Mouse (Mus musculus): ENCODE data around the gene Fosl1. TPM values are rescaled to one million over a fixed set of nuclear protein-coding genes. Genes with fewer than 3 reads are reported as not detected.
A peak's percentile ranks its signal among the peaks of the same experiment; 100 is the strongest.

The Fosl1 gene
- total RNA-seq, 1 experiment from 2014 or later, result not detected

DNA sequence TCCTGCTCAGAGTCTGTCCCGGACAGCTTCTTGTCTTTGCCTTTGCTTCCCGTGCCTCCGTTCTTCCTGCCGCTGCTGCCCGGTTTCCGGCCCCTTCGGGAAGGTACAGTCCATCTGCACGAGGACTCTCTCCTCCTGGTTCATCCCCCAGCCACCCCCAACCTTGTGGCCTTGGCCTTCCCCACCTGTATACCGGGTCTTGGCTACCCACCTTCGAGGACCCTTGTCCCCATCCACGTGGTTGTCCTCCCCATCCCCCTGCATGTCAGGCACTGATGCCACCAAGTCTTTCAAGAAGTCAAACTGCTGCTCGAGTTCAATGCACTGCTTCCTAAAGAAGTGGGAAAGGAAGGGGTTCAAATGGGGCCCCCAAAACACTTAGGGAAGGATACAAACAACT, 23.8 kb upstream of the Fosl1 start:
- ATAC-seq (ENCODE audit: extremely low read depth, insufficient number of reproducible peaks, low FRiP score, poor library complexity, severe bottlenecking), result no peak

DNA sequence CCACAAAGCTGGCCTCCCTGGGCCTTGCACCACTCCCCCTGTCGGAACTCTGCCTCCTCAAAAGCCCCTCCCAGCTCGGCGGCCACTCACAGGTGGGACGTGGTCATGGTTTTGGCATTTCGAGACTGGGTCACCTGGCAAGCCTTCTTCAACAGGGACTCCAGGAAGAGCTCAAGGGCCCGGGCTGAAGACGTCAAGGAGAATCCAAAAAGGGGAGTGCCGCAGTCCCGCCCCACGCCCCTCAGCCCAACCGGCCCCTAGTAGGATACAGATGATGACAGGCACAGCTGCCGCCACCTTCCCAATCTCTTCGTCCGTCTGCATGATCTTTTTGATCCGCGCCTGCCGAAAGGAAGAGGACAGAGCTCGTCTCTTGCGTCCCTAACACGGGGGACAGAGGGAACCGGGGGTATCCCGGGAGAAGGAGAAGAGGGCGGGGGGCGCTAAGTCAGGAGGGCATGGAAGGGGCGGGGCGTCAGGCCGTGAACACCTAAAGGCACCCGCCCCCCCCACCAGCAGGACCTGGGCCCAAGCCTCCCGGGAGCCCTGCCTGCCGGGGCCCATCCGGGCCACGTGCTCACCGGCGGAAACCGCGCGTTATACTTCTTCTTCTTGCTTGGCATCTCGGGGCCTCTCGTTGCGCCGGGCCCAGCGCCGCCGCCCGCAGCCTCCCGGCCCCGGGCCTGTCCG, 23.1 kb upstream of the Fosl1 start:
- ATAC-seq (ENCODE audit: extremely low read depth, insufficient number of reproducible peaks, low FRiP score, poor library complexity, severe bottlenecking), result peak; percentile 1; the same call in 1 of the 2 replicates

DNA sequence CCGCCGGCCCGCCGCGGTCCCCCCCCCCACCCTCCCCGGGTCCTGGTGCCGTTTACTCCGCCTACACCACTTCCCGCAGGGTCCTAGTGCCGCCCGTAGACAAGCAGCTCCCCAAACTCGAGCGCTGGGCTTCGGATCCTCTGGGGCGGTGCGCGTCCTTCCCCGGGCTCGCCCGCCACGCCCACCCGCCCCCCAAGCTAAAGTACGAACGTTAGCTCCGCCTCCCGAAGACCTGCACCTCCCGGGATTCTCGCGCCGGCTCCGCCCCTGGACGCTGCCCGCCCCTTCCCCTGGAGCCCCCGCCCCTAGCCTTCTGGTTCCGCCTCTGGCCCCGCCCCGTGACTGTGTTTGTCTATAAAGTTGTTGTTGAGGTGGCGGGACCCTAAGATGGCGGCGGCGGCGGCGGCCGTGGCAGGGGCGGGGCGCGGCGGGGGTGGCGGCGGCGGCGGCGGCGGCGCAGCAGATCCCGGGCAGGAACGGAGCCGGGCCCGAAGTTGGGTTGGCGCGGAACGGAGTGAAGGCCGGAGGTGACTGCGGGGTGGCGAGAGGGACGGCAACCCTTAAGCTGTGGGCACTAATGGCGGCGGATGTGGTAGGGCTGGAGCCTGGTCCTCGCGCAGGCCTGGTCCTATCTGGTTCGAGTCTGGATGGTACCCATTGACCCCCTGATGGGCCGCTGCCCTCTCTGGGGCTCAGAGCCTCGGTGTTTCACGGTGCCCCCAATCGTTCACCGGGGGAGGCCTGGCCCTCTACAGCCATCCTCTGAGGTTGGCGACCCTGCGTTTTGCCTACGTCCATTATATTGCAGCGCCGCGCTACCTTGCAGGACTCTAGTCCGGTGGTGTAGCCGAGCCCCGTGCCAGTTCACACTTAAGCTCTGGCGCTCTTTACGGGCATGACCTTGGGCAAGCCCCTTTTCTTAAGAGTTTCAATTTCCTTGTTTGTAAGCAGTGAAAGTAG, 22.3 kb upstream of the Fosl1 start, which contains the start of the genes Drap1 and AI837181:
Gene Drap1, minus strand, starts transcription at position 198 of the 960 bp plus-strand sequence.
Gene AI837181, plus strand, starts transcription at position 363 of the 960 bp plus-strand sequence.
- peak; percentile 84 for ATAC-seq (ENCODE audit: extremely low read depth, insufficient number of reproducible peaks, low FRiP score, poor library complexity, severe bottlenecking)

DNA sequence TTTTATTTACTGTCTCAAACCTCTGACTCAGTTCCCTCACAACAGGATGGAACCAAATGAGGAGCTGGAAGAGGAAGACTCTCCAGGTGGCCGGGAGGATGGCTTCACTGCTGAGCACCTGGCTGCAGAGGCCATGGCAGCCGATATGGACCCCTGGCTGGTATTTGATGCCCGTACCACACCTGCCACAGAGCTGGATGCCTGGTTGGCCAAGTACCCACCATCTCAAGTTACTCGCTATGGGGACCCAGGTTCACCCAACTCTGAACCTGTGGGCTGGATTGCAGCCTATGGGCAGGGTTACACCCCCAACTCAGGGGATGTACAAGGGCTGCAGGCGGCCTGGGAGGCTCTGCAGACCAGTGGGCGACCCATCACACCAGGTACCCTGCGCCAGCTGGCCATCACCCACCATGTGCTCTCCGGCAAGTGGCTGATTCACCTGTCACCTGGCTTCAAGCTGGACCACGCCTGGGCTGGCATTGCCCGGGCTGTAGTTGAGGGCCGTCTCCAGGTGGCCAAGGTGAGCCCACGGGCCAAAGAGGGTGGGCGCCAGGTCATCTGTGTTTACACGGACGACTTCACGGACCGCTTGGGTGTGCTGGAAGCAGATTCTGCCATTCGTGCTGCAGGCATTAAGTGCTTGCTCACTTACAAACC, 21.3 kb upstream of the Fosl1 start:
- ATAC-seq (ENCODE audit: extremely low read depth, insufficient number of reproducible peaks, low FRiP score, poor library complexity, severe bottlenecking), result no peak

DNA sequence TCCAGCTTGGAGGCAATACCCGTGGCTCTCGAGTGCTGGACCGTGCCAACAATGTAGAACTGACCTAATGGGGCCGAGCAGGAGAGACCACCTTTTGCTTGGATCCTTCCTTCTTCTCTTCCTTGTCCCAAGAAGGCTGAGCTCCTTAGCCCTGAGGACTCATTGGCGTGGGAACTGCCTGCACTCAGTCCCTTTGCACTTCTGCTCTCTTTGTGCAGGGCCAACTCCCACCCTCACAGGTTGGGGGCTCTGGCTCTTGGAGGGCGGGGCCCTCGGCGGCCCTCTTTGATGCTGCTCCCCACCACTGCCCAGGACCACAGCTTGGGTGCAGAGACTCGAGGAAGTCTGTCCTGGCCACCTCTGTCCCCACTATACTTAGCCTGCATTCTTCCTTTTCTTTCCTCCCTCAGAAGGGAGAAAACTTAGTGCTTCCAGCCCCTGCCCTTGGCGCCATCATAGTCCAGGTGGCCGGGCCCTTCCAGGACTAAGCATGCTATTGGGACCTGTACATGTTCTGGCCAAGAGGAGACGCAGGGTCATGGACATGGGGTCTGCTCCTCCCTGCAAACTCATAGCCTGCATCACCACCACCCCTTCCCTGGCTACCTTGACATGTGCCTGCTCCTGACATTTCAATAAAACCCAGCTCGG, 20.6 kb upstream of the Fosl1 start:
- ATAC-seq (ENCODE audit: extremely low read depth, insufficient number of reproducible peaks, low FRiP score, poor library complexity, severe bottlenecking), result no peak

DNA sequence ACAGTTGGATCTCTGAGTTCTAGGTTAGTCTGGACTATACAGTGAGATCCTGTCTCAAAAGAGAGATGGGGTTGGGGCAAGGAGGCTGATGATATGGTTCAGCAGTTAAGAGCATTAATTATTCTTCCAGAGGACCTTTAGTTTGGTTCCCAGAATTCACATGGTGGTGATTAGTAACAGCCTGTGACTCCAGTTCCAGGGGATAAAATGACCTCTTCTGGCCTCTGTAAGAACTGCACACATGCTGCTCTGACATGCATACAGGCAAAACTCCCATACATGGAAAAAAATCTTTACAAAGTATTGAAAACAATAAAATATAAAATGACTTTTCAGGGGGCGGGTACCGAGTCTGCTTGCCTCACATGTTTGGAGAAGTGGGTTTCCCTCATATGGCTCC, 19.3 kb upstream of the Fosl1 start:
- no peak for ATAC-seq (ENCODE audit: extremely low read depth, insufficient number of reproducible peaks, low FRiP score, poor library complexity, severe bottlenecking)

DNA sequence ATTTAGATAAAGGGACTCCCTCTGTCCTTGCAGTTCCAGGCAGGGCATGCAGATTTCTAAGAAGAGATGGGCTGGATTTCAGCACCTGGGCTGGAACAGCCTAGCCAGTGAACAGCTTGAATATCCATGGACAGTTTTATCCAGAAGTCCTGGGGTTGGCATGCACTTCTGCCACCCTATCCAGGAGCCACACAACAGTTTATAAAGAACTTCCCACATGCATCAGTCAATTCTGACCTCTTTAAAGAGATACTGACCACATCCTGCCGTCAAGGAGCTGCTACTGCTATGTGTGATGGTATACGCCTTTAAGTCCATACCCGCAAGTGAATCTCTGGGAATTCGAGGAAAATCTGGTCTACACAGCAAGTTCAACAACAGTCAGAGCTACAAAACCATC, 18.1 kb upstream of the Fosl1 start:
- ATAC-seq (ENCODE audit: extremely low read depth, insufficient number of reproducible peaks, low FRiP score, poor library complexity, severe bottlenecking), result no peak

DNA sequence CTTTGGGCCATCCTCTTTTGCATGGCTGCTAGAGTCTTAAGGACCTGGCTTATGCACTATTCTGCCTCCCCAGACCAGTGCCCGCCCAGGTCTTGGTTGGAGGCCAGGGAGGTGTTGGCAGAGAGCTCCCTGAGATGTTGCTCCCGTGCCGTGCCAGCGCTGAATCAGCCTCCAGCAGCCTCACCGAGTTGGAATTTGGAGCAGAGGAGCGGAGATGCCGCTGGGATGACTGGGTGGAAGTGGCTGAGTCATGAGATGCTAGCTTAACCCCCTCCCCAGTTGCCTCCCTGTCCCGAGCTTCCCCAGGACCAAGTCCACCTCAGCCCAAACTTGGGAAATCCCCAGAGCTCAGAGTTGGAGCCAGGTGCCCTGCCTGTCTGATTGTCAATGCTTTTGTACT, 17.5 kb upstream of the Fosl1 start:
- ATAC-seq (ENCODE audit: extremely low read depth, insufficient number of reproducible peaks, low FRiP score, poor library complexity, severe bottlenecking), result no peak

DNA sequence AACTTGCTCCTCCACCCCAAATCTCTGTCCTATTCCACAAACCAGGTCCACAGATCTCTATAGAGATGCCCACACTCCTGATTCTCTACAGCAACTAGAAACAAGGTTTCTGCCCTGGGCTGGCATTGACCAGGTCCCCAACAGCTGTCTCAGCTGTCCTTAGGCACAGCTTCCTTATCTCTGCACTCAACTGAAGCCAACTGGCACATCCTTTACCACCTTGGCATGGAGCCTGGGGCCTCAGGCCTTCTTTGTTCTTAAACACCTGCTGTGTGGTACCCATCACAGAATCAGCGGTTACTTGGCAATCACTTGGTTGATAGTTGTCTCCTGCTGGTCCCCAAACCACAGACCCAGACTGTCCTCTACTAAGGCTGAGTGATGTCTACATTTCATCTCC, 16.9 kb upstream of the Fosl1 start:
- ATAC-seq (ENCODE audit: extremely low read depth, insufficient number of reproducible peaks, low FRiP score, poor library complexity, severe bottlenecking), result no peak

DNA sequence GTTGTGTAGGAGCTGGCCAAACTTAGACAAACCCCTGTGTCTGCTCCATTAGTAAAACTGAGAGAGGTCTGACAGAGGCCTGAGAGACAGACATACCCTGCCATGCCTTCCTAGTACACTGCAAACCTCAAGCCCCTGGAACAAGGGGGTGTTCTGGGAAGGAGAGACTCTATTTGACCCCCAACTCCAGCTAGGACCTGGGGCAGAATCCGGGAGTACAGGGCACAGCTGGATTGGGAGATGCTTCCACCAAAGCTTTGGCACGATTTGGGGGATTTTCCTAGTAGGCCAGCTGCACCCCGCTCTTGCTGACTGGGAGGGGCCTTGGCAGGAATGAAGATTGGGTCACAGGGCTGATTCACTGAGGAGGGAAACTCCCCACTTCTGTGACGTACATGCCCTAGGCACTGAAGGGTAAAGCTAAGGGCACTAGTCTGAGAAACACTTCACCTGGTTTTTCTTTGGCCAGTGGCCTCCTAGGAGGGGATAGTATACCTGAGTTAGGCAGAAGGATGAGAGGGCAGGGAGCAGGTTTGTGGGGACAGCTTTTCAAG, 15.4 kb upstream of the Fosl1 start:
- no peak for ATAC-seq (ENCODE audit: extremely low read depth, insufficient number of reproducible peaks, low FRiP score, poor library complexity, severe bottlenecking)

DNA sequence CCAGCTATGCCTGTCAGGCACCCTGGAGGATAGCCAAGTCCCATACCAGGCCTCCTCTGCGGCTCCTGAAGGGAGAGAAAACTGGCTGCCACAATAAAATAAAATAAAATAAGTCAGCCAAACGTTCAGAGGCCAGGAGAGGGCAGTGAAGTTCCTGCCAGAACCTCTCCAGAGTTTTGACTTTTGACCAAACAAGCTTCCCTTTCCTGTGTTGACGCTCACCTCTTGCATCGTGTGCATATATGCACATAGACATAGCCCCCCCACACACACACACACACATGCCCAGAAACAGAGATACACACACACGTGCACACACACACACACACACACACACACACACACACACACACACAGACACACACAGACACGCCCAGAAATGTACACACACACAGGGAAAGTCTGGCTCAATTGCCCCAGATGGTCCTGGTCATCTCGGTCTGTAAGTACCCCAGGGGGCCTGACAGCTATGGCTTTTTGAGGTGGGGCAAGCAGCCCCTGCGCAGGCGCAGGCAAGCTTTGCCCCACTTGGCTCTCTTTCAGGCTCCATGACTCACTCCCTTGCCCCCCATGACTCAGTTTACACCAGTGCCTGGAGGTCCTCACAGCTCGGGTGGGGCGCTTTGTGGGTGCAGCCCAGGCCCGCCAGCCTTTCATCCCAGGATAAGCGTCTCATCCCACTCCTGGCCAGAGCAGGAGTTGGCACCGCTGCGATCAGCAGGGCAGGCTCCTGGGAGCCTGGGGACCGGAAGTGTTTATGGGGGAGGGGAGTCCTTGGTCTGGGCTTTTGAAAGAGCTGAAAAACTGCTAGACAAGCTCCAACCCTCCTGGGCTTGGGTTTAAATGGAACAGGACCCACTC, 14.1 kb upstream of the Fosl1 start:
- ATAC-seq (ENCODE audit: extremely low read depth, insufficient number of reproducible peaks, low FRiP score, poor library complexity, severe bottlenecking), result peak; percentile 49

DNA sequence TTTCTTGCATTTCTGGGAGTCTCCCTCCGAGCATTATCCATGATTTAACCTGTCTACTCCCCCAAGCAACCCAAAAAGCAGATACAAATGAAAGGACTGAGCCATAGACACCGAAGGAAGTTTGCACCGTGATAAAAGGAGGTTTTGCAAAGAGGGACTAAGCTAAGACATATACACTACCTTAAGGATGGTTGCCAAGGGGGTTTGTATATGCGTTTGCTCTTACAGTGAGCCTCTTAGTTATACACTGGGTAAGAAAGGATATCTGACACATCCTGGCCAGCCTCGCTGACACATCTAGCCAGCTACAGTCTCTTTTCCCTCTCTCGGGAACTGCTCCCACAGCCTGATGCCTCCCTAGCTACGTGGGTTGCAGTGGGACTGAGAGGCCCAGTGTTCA, 13.4 kb upstream of the Fosl1 start:
- ATAC-seq (ENCODE audit: extremely low read depth, insufficient number of reproducible peaks, low FRiP score, poor library complexity, severe bottlenecking), result no peak

DNA sequence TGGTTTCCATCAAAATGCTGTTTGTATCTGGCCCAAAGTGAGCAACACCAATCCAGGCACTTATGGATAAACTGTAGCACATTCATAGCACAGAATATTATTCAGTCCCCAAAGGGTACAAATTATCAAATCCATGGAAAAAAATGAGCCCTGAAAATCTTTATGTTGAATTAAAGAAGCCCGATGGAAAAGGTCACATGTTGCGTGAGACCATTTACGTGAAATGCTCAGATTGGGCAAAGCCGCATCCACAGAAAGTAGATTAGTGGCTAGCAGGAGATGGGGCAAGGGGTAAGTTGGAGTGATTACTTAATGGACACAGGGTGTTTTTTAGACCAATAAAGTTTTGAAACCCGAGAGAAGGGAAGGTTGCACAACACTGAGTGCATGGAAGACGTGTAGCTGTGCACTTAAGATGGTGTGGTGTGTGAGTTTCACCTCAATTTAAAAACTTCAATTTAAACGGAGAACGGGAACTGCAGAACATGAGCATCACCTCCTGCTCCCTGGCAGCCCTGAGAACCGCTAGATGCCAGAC, 2.9 kb upstream of the Fosl1 start:
- no peak for ATAC-seq (ENCODE audit: extremely low read depth, insufficient number of reproducible peaks, low FRiP score, poor library complexity, severe bottlenecking)

DNA sequence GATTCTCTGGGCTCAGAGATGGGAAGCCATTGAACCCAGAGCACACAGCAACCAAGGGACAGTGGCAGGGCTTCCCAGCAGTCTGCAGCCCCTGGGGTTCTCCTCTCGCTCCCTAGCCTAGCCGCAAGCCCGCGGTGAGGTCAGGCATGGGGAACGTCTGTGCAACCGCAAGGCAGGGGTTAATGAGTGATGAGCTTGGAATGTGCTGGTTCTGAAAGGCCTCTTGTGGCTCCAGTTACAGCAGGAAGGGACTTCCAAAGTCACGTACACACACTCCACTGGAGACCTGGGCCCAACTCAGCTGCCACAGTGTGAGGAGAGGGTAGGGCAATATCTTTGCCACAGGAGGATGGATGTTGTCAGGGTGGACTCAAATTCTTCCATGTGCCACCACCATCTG, 2.4 kb upstream of the Fosl1 start:
- no peak for ATAC-seq (ENCODE audit: extremely low read depth, insufficient number of reproducible peaks, low FRiP score, poor library complexity, severe bottlenecking)

DNA sequence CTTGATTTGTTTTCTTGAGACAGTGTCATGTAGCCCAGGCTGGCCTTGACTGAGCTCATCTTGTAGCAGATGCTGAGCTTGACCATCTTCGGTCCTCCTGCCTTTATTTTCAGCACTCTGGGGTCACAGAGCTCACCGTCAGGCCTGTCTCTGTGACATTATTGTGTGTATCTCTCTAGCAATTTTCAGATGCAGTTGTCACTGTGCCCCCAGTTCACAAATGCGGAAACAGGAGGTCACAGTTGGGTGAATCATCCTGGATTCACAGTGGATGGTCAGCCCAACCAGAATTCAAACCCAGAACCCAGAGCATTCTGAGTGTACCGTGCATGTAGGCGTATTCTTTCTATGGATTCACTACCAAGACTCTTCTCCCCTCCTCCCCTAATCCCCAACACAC, 1.6 kb upstream of the Fosl1 start:
- no peak for ATAC-seq (ENCODE audit: extremely low read depth, insufficient number of reproducible peaks, low FRiP score, poor library complexity, severe bottlenecking)

DNA sequence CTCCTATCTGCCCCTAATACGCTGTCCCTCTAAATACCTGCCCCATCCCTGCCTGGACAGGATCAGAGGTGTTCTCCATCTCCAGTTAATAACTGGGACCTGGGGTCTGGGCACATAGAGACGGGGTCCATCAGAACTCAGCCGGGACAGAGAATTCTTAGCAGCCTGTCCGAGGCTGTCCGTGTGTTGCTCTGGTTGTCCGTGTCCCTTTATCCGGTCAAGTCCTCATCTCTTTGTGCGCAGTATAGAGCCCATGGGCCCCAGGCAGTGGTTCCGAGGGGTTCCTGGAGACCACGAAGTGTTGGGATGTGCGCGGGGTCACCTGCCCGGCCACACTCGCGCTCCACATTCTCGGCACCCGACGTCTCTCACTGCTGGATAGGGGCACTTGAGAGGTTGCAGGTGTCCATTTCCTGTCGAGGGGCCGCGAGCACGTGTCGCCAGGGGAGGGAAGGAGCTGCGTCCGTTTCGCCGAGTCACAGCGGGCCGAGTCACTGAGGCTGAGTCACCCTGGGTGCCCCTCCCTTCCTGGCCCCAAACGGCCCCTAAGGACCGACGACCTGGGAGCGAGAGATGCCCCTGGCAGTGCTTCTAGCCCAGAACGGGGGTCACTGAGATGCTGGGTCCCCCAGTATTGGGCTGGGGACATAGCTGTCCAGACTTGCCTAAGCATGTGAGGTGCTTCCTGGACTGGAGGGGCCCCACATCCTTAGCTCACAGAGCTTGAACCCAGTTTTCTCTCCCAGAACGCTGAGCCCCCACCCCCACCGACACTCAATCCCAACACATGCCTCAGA, 1.2 kb downstream of the Fosl1 start:
- peak; percentile 37 for ATAC-seq (ENCODE audit: extremely low read depth, insufficient number of reproducible peaks, low FRiP score, poor library complexity, severe bottlenecking)

DNA sequence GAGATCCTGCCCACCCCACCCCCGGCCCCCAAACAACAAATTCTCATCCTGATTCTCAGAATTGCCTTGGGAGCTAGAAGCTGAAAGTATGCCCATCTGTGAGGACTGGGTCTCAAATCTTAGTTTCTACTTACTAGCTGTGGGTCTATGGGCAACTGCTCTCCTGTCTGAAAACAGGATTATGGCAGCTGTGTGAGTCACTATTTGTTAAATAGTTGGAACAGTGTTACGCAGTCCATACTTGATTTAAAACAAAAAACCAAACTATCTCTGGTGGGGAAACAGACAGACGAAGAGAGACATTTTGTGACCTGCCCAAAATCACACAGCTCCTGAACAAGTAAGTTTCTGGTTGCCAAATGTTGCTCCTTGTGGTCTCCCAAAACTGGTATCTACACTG, 2.3 kb downstream of the Fosl1 start:
- ATAC-seq (ENCODE audit: extremely low read depth, insufficient number of reproducible peaks, low FRiP score, poor library complexity, severe bottlenecking), result no peak

Measured in neutrophil, adult 5-6 weeks (primary cell).